Mouse (Mus musculus): ENCODE results near the gene Cyp4f16. TPM values are rescaled to one million over a fixed set of nuclear protein-coding genes. Genes with fewer than 3 reads are reported as not detected.
A peak's percentile ranks its signal among the peaks of the same experiment; 100 is the strongest.
"Not testable (repeated sequence)": the region's sequence is repeated elsewhere in the genome, so short reads cannot be mapped to it uniquely, and the experiment has no call there.

Gene Cyp4f16
- total RNA-seq (2021), result 1 to 10 TPM; 4.4 to 4.8 TPM
- long read RNA-seq, experiment 1, partial matches to known transcripts, result 0 of 2 reads
- long read RNA-seq, experiment 1, other reads (novel, unspliced or antisense), result 2 of 2 reads
- long read RNA-seq, experiment 2, partial matches to known transcripts, result 0 of 1 reads
- long read RNA-seq, experiment 2, other reads (novel, unspliced or antisense), result 0 of 1 reads

- peak; percentile 96 to 99 for DNase-seq
These were observed at the start of gene Cyp4f16 for GRCm38 (mm10) chr17:32536051-32536866. TSS of gene Cyp4f16 (plus strand) at chr17:32536558.

- DNase-seq, result peak; percentile 52 to 59
These were observed 43.9 kb upstream of the Cyp4f16 start for GRCm38 (mm10) chr17:32492349-32492980.

GRCm38 (mm10) chr17:32494601-32495000 lies 41.8 kb upstream of the Cyp4f16 start:
- peak; percentile 66 to 85 for DNase-seq

GRCm38 (mm10) chr17:32500511-32500910 lies 35.8 kb upstream of the Cyp4f16 start:
- DNase-seq, result not testable (repeated sequence)

GRCm38 (mm10) chr17:32501051-32501450 lies 35.3 kb upstream of the Cyp4f16 start:
- no peak for DNase-seq

GRCm38 (mm10) chr17:32503111-32503510 lies 33.2 kb upstream of the Cyp4f16 start:
- no peak for DNase-seq

GRCm38 (mm10) chr17:32505851-32506728 lies 30.3 kb upstream of the Cyp4f16 start, which contains the start of gene Cyp4f17:
TSS of gene Cyp4f17 (plus strand) at chr17:32506050.
- DNase-seq, result peak; percentile 62 to 67

- DNase-seq, result peak in 1 of 2 experiments; percentile 12
These were observed 29.6 kb upstream of the Cyp4f16 start for GRCm38 (mm10) chr17:32506729-32507245.

GRCm38 (mm10) chr17:32516126-32516525 lies 20.2 kb upstream of the Cyp4f16 start:
- no peak for DNase-seq

GRCm38 (mm10) chr17:32521981-32522380 lies 14.4 kb upstream of the Cyp4f16 start:
- no peak for DNase-seq

GRCm38 (mm10) chr17:32522386-32522785 lies 14.0 kb upstream of the Cyp4f16 start:
- DNase-seq, result no peak

- no peak for DNase-seq
These were observed 13.5 kb upstream of the Cyp4f16 start for GRCm38 (mm10) chr17:32522816-32523215.

- DNase-seq, result no peak
These were observed 12.5 kb upstream of the Cyp4f16 start for GRCm38 (mm10) chr17:32523895-32524294.

GRCm38 (mm10) chr17:32526341-32526740 lies 10.0 kb upstream of the Cyp4f16 start:
- DNase-seq, result not testable (repeated sequence)

GRCm38 (mm10) chr17:32527748-32528147 lies 8.6 kb upstream of the Cyp4f16 start:
- DNase-seq, result no peak

GRCm38 (mm10) chr17:32528408-32529337 lies 7.7 kb upstream of the Cyp4f16 start:
- peak; percentile 89 to 92 for DNase-seq

- not testable (repeated sequence) for DNase-seq
These were observed 4.0 kb upstream of the Cyp4f16 start for GRCm38 (mm10) chr17:32532356-32532755.

- peak in 1 of 2 experiments; percentile 32 for DNase-seq
These were observed 2.3 kb upstream of the Cyp4f16 start for GRCm38 (mm10) chr17:32534068-32534467.

- DNase-seq, result peak; percentile 33
These were observed 501 bp downstream of the Cyp4f16 start for GRCm38 (mm10) chr17:32536867-32537250.

GRCm38 (mm10) chr17:32544792-32545191 lies 8.4 kb downstream of the Cyp4f16 start:
- DNase-seq, result not testable (repeated sequence)

Measured in heart, adult 18-20 months (tissue).